Mouse (Mus musculus) CH12.LX (cell line): ENCODE data around the gene Ebi3.

Source experiments
- CTCF ChIP-seq, 2 experiments: IDR thresholded peaks in 1 of 2; conservative IDR thresholded peaks in 1 of 2; 2 replicates each; pipeline ENCODE4 v1.5.1; 2011 to 2012; ENCODE audit warnings: low read depth in 2 of 2, low read length in 2 of 2, improper control_type of control experiment in 1 of 2, inconsistent platforms in 1 of 2, mild to moderate bottlenecking in 1 of 2, moderate library complexity in 1 of 2
- E2F4 ChIP-seq: IDR thresholded peaks from 2 replicates; pipeline ENCODE4 v1.6.1; 2011; ENCODE audit warnings: low read depth, low read length, improper control_type of control experiment; ENCODE audit not compliant: insufficient replicate concordance
- ETS1 ChIP-seq: conservative IDR thresholded peaks from 2 replicates; pipeline ENCODE4 v1.6.1; 2012; ENCODE audit warnings: low read depth, mild to moderate bottlenecking, inconsistent platforms, low read length, improper control_type of control experiment, moderate library complexity
- KAT2A ChIP-seq: IDR thresholded peaks from 2 replicates; pipeline ENCODE4 v1.6.1; 2012; ENCODE audit warnings: low read length, improper control_type of control experiment, inconsistent platforms; ENCODE audit not compliant: insufficient replicate concordance
- MAX ChIP-seq: IDR thresholded peaks from 2 replicates; pipeline ENCODE4 v1.6.1; 2011; ENCODE audit warnings: low read length, improper control_type of control experiment
- MEF2A ChIP-seq: IDR thresholded peaks from 2 replicates; pipeline ENCODE4 v1.6.1; 2014; ENCODE audit warnings: low read depth, mild to moderate bottlenecking, inconsistent platforms, low read length, improper control_type of control experiment, borderline replicate concordance
- MXI1 ChIP-seq: IDR thresholded peaks from 2 replicates; pipeline ENCODE4 v1.6.1; 2011; ENCODE audit warnings: mild to moderate bottlenecking, low read depth, low read length, improper control_type of control experiment
- MYC ChIP-seq: IDR thresholded peaks from 2 replicates; pipeline ENCODE4 v1.6.1; 2011; ENCODE audit warnings: low read depth, mild to moderate bottlenecking, improper control_type of control experiment, low read length
- NELFE ChIP-seq: IDR thresholded peaks from 2 replicates; pipeline ENCODE4 v1.6.1; 2011; ENCODE audit warnings: low read depth, low read length, improper control_type of control experiment
- NRF1 ChIP-seq: IDR thresholded peaks from 2 replicates; pipeline ENCODE4 v1.6.1; 2014; ENCODE audit warnings: low read depth, mild to moderate bottlenecking, inconsistent platforms, low read length, improper control_type of control experiment, moderate library complexity
- POLR2A ChIP-seq: IDR thresholded peaks from 2 replicates; pipeline ENCODE4 v1.6.1; 2011; ENCODE audit warnings: low read depth, mild to moderate bottlenecking, improper control_type of control experiment, low read length
- POLR2AphosphoS2 ChIP-seq: IDR thresholded peaks from 2 replicates; pipeline ENCODE4 v1.6.1; 2011; ENCODE audit warnings: low read depth, low read length, improper control_type of control experiment

DNA sequence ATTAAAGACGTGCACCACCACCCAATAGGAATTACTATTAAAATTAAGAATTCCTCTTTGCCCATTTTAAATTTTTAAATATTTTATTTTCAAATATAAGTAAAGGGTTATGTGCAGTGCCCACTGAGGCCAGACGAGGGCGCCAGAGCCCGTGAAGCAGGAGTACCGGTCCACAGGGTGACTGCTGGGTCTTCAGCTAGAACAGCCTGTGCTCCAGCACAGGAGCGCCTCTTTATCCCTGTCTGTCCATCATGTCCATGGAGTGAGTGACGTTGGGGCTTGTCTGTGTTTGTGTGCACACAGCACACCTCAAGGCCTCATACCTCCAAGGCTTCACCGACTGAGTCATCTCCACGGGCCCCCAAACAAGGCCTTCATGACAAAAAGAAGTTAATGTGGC is 4.7 kb downstream of the Ebi3 start:
- TF ChIP-seq MYC (no peak), POLR2A (0 out of 2 replicates have a peak, but pooled peaks have one; percentile 27), ETS1 (no peak), CTCF (conservative IDR thresholded peaks at IDR 0.05 in 1 of 2, IDR thresholded peaks at IDR 0.05 in 1 of 2; ENCODE audit: low read depth in 2 of 2, low read length in 2 of 2) (peak; percentile 68 to 80), MEF2A (no peak), MXI1 (no peak), POLR2AphosphoS2 (no peak), MAX (no peak), NELFE (no peak), E2F4 (no peak), NRF1 (no peak), KAT2A (no peak)
